Mouse (Mus musculus): ENCODE measurements around the gene Adam20. TPM values are rescaled to one million over a fixed set of nuclear protein-coding genes. Genes with fewer than 3 reads are reported as not detected.
"Not testable (repeated sequence)": the region's sequence is repeated elsewhere in the genome, so short reads cannot be mapped to it uniquely, and the experiment has no call there.

Gene Adam20
- total RNA-seq (2021) = not detected
- not detected in 2 replicates for polyA plus RNA-seq (2012; rRNA removed)
- long read RNA-seq = 0 reads

- not testable (repeated sequence) for DNase-seq
Measured at GRCm38 (mm10) chr8:40792973-40793372, at the start of gene Adam20. Gene Adam20 (plus strand): TSS chr8:40793273.

GRCm38 (mm10) chr8:40751908-40752307 lies 41.2 kb upstream of the Adam20 start, which contains the start of gene Adam25:
Gene Adam25 (plus strand): TSS chr8:40752208.
- not testable (repeated sequence) for DNase-seq

GRCm38 (mm10) chr8:40783320-40783719 lies 9.8 kb upstream of the Adam20 start:
- DNase-seq = no peak

- DNase-seq = no peak
Measured at GRCm38 (mm10) chr8:40803379-40804079, 10.5 kb downstream of the Adam20 start.

Other genes starting within 250 kb of the Adam20 start
- gene Adam24, start 118.2 kb upstream of the Adam20 start, total RNA-seq (2021) = not detected
- not detected in 2 replicates for gene Adam24, start 118.2 kb upstream of the Adam20 start, polyA plus RNA-seq (2012; rRNA removed)
- not detected for gene Adam25, start 41.1 kb upstream of the Adam20 start, total RNA-seq (2021)
- not detected in 2 replicates for gene Adam25, start 41.1 kb upstream of the Adam20 start, polyA plus RNA-seq (2012; rRNA removed)
- gene Adam39, start 29.7 kb downstream of the Adam20 start, total RNA-seq (2021) = not detected
- gene Adam39, start 29.7 kb downstream of the Adam20 start, polyA plus RNA-seq (2012; rRNA removed) = not detected in 2 replicates

Measured in adrenal gland, adult 2 months (tissue).